Mouse (Mus musculus) heart, embryonic 16.5 days (tissue): Measurements from ENCODE around the gene Rabep1. TPM values are rescaled to one million over a fixed set of nuclear protein-coding genes. Genes with fewer than 3 reads are reported as not detected.

Source experiments
- ATAC-seq: fragments of 200-750 bp; cut with Nextera tagmentation; replicated peaks from 2 replicates; pipeline ENCODE4 v1.8.0; 2017; ENCODE audit warnings: moderate number of reproducible peaks; ENCODE audit not compliant: insufficient read depth, low FRiP score; ENCODE audit errors: extremely low read depth
- H3K27ac ChIP-seq: fragments of 300-500 bp; sonication (generic); 2 replicates; pipeline ENCODE4 v1.5.1; 2014; ENCODE audit warnings: mild to moderate bottlenecking, low read length, control low read depth, moderate library complexity
- H3K27me3 ChIP-seq: fragments of 300-500 bp; sonication (generic); 2 replicates; pipeline ENCODE4 v1.6.1; 2014; ENCODE audit warnings: low read length, mixed read lengths; ENCODE audit not compliant: control insufficient read depth, insufficient read depth
- H3K36me3 ChIP-seq: fragments of 300-500 bp; sonication (generic); 2 replicates; pipeline ENCODE4 v1.6.1; 2014; ENCODE audit not compliant: control insufficient read depth, insufficient read depth
- H3K4me1 ChIP-seq: fragments of 300-500 bp; sonication (generic); 2 replicates; pipeline ENCODE4 v1.6.1; 2014; ENCODE audit warnings: low read length, mixed read lengths; ENCODE audit not compliant: control insufficient read depth, insufficient read depth
- H3K4me2 ChIP-seq: fragments of 300-500 bp; sonication (generic); 2 replicates; pipeline ENCODE4 v1.6.1; 2014; ENCODE audit warnings: low read depth, mild to moderate bottlenecking, control low read depth, low read length
- H3K4me3 ChIP-seq: fragments of 300-500 bp; sonication (generic); 2 replicates; pipeline ENCODE4 v1.5.1; 2014; ENCODE audit warnings: mild to moderate bottlenecking, control low read depth, low read length
- H3K9ac ChIP-seq: fragments of 300-500 bp; sonication (generic); 2 replicates; pipeline ENCODE4 v1.6.1; 2014; ENCODE audit warnings: low read length, control low read depth
- H3K9me3 ChIP-seq: fragments of 300-500 bp; sonication (generic); replicated peaks from 2 replicates; pipeline ENCODE4 v1.6.1; 2016; ENCODE audit warnings: low read length; ENCODE audit not compliant: control insufficient read depth
- WGBS: fragments of 180-500 bp; shearing (Covaris S2); extraction: QIAGEN DNeasy Blood & Tissue Kit; methylation state at CpG from one replicate; pipeline ENCODE4 v1.1.7; 2014; 5-methylcytosine and 5-hydroxymethylcytosine counted together
- polyA plus RNA-seq: library from polyadenylated mRNA; unstranded; fragments of >200 nt; fragmentation: Nextera tagmentation; extraction: Ambion mirVana; gene quantifications from 2 replicates; pipeline ENCODE4 v1.2.1, GENCODE M21; 2015

The Rabep1 gene
- polyA plus RNA-seq, 1 experiment from 2014 or later: 28.7 TPM

- Histone ChIP-seq H3K27me3 (no peaks in the 10 kb centered on the region), H3K9ac (no peak overlapping the region), H3K4me2 (no peak overlapping the region), H3K36me3 (peaks cover 78% of the 10 kb centered on the region), H3K4me3 (no peak overlapping the region), H3K9me3 (no peaks in the 10 kb centered on the region), H3K4me1 (no peaks in the 10 kb centered on the region), H3K27ac (no peak overlapping the region)
- ATAC-seq: no peak
- WGBS: 91% methylated on average over 4 of the region's 4 CpGs
Measured at GRCm38 (mm10) chr11:70944935-70945817, 100.6 kb downstream of the Rabep1 start.

GRCm38 (mm10) chr11:70954711-70955110, 110.1 kb downstream of the Rabep1 start:
- Histone ChIP-seq H3K4me2 (no peak overlapping the region), H3K4me1 (no peaks in the 10 kb centered on the region), H3K36me3 (peaks cover 70% of the 10 kb centered on the region), H3K9ac (no peak overlapping the region), H3K27ac (no peak overlapping the region), H3K4me3 (no peak overlapping the region), H3K9me3 (no peaks in the 10 kb centered on the region), H3K27me3 (no peaks in the 10 kb centered on the region)
- no peak for ATAC-seq
- 88% methylated on average over 4 of the region's 4 CpGs for WGBS

DNA sequence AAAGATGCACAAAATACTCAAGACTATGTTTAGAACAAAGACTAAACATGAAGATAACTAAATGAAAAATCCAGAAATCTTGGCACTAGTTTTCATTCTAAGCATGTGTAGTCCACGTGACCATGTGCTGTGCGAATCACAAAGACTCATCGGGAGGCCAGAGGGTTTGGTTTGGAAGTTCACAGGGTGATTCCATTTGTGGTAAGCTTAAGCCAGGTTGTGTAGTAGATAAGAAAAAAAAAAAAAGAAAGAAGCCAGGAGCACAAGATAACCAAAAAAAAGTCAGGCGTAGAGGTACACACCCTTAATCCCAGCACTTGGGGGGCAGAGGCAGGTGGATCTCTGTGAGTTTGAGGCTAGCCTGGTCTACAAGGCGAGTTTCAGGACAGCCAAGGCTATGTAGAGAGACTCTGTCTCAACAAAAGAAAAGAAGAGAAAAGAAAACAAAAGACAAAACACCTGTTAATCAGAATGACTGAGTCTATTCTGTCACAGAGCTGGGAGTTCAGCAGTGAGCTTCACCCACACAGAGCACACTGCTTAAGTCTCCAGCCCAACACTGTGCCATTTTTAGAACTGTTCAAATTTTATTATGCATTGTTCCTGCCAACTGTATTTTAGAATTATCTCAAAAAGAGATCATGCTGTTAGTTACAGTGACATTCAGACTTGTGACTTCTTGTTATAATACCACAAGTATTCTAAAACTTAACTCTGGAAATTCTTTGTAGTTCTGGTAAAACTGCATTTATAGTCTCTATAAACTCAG, 116.4 kb downstream of the Rabep1 start:
- Histone ChIP-seq H3K9ac (no peak overlapping the region), H3K4me2 (no peak overlapping the region), H3K27me3 (no peaks in the 10 kb centered on the region), H3K4me3 (no peak overlapping the region), H3K36me3 (peaks cover 68% of the 10 kb centered on the region), H3K27ac (no peak overlapping the region), H3K4me1 (no peaks in the 10 kb centered on the region), H3K9me3 (no peaks in the 10 kb centered on the region)
- no peak for ATAC-seq
- WGBS: 88% methylated on average over 5 of the region's 5 CpGs

DNA sequence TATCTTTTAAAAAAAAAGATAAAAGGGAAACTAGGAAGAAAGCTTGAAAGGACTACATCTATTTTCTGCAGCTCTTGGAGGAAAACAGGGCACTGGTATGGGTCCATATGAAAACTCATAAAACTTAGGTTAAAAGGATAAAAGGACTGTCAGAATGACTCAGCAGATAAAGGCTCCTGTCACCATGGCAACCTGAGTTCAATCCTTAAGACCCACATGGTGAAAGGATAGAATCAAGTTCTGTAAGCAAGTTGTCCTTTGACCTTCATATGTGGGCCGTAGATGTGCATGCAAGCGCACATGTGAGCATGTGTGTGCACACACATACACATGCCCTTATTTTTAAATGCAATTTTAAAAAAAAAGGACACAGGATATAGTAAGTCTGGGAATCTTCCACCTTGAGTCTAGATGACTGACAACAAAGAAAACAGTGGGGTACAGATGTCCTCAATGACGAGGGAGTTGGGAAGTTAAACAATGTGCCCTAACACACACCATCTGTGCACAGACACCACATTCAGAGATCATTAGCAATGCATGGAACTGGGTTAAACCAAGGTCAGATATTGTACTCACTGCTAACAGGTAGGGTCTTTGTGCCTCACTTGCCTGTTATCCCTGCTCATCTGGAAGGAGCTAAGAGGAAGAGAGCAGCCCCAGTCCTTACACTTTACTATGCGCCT, 119.8 kb downstream of the Rabep1 start:
- H3K36me3 ChIP-seq: peaks cover 46% of the 10 kb centered on the region
- no peak overlapping the region for H3K4me3 ChIP-seq
- ATAC-seq: no peak
- WGBS: 87% methylated on average over 4 of the region's 4 CpGs
- no peaks in the 10 kb centered on the region for H3K9me3 ChIP-seq
- peaks cover 11% of the 10 kb centered on the region for H3K4me1 ChIP-seq
- no peaks in the 10 kb centered on the region for H3K27me3 ChIP-seq
- no peak overlapping the region for H3K4me2 ChIP-seq
- no peak overlapping the region for H3K9ac ChIP-seq
- H3K27ac ChIP-seq: no peak overlapping the region

DNA sequence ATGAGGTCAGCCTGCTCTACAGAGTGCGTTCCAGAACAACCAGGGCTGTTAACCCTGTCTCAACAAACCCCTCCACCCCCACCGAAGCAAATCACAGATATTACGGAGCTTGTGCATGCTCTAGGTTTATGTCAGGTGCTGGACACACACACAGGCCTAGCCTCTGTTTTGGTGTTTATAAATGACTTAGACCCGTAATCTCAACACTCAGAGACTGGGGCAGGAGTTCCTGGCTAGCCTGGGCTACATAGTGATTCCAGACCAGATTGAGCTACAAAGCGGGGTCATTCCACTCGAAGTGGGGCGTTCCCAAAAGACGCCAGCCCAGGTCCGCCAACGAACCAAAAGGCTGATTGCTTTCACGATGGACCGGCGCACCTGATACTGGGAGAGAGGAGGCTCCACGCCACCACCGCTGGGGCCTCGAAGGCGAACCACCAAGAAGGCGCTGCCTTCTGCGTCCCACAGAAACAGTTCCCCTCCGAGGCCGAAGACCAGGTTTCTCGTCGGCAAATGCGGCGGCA, 124.8 kb downstream of the Rabep1 start:
- H3K27ac ChIP-seq: peak overlapping the region; percentile 86
- peak overlapping the region; percentile 85 for H3K4me3 ChIP-seq
- peaks cover 14% of the 10 kb centered on the region for H3K4me1 ChIP-seq
- peaks cover 28% of the 10 kb centered on the region for H3K36me3 ChIP-seq
- H3K27me3 ChIP-seq: no peaks in the 10 kb centered on the region
- under 1% methylated on average over 25 of the region's 25 CpGs for WGBS
- H3K4me2 ChIP-seq: peak overlapping the region; percentile 89
- no peaks in the 10 kb centered on the region for H3K9me3 ChIP-seq
- no peak for ATAC-seq
- H3K9ac ChIP-seq: peak overlapping the region; percentile 92

GRCm38 (mm10) chr11:70969821-70970559, 125.4 kb downstream of the Rabep1 start, which contains the start of the genes Nup88 and Rpain:
Nup88 (minus strand) TSS chr11:70969973.
Rpain (plus strand) TSS chr11:70970213.
- Histone ChIP-seq H3K36me3 (peaks cover 22% of the 10 kb centered on the region), H3K27me3 (no peaks in the 10 kb centered on the region)

GRCm38 (mm10) chr11:70970560-70971540, 126.3 kb downstream of the Rabep1 start:
- peaks cover 14% of the 10 kb centered on the region for H3K4me1 ChIP-seq
- H3K27me3 ChIP-seq: no peaks in the 10 kb centered on the region
- peak; percentile 5; the same call in 1 of the 2 replicates for ATAC-seq
- peaks cover 15% of the 10 kb centered on the region; the same call in 1 of the 2 replicates for H3K36me3 ChIP-seq
- 13% methylated on average over 24 of the region's 24 CpGs for WGBS
- H3K9ac ChIP-seq: peak overlapping the region; percentile 84
- H3K9me3 ChIP-seq: no peaks in the 10 kb centered on the region
- H3K27ac ChIP-seq: peak overlapping the region; percentile 90
- peak overlapping the region; percentile 85 for H3K4me3 ChIP-seq
- peak overlapping the region; percentile 89 for H3K4me2 ChIP-seq

More at GRCm38 (mm10) chr11:70969821-70970559, 125.4 kb downstream of the Rabep1 start, which contains the start of the genes Nup88 and Rpain:
- H3K4me3 ChIP-seq: peak within 1 kb of the TSS; percentile 85
- H3K27ac ChIP-seq: peak within 1 kb of the TSS; percentile 90
- peak within 1 kb of the TSS; percentile 89 for H3K4me2 ChIP-seq
- H3K9me3 ChIP-seq: no peaks in the 10 kb centered on the region
- ATAC-seq: peak; percentile 96
- peaks cover 14% of the 10 kb centered on the region for H3K4me1 ChIP-seq
- H3K9ac ChIP-seq: peak within 1 kb of the TSS; percentile 92
- WGBS: under 1% methylated on average over 43 of the region's 43 CpGs
